ENCODE assay signal across 9 mouse cellular contexts in genomic region chr17:34947606-34948005, GRCm38 (mm10). TPM values are rescaled to one million over a fixed set of nuclear protein-coding genes. Genes with fewer than 3 reads are reported as not detected.
A peak's percentile ranks its signal among the peaks of the same experiment; 100 is the strongest.
DNase-seq lines count a peak whose midpoint lies in the region; ATAC-seq and TF ChIP-seq lines count a peak whose summit lies in the region.
"Had no signal": no experiment of that assay in that cellular context is flagged by ENCODE, and none has a peak within 500 bp of the region (broad histone marks: within the 10 kb centered on the region; RNA-seq: fewer than 3 reads in every experiment).

No protein-coding gene starts in this region.

- no peaks in the 10 kb centered on the region for H3K4me1 ChIP-seq in limb, embryonic 11.5 days (ENCODE audit: control insufficient read depth, insufficient read depth, low read length)
- peaks cover 9% of the 10 kb centered on the region for H3K4me1 ChIP-seq in limb, embryonic 10.5 days
- peaks cover 2 to 5% of the 10 kb centered on the region in 2 experiments; a peak in 3 of 4 replicates for H3K4me1 ChIP-seq in MEL (ENCODE audit: control insufficient read depth in 1 of 2, insufficient read depth in 2 of 2, low read length in 2 of 2)
- H3K4me1 ChIP-seq in cortical plate, adult 2 months (ENCODE audit: control insufficient read depth, insufficient read depth, low read length) = peaks cover 3% of the 10 kb centered on the region

- ATAC-seq in limb, embryonic 11.5 days (ENCODE audit: insufficient number of reproducible peaks, low FRiP score, low TSS enrichment, low read depth) = no peak

- no peak overlapping the region for H3K4me3 ChIP-seq in limb, embryonic 11.5 days (ENCODE audit: low read depth, low read length)
- no peak overlapping the region for H3K4me3 ChIP-seq in limb, embryonic 10.5 days
- no peak overlapping the region for H3K4me3 ChIP-seq in MEL (ENCODE audit: control insufficient read depth in 1 of 2, insufficient read depth in 1 of 2, low read depth in 2 of 2, low read length in 2 of 2)
- H3K4me3 ChIP-seq in cortical plate, adult 2 months (ENCODE audit: insufficient read depth, low read length) = no peak overlapping the region

- no peak overlapping the region for H3K27ac ChIP-seq in limb, embryonic 11.5 days (replicated peaks; ENCODE audit: low read depth, low read length)
- no peak overlapping the region for H3K27ac ChIP-seq in limb, embryonic 10.5 days
- H3K27ac ChIP-seq in MEL (ENCODE audit: control insufficient read depth, low read depth, low read length) = no peak overlapping the region
- H3K27ac ChIP-seq in cortical plate, adult 2 months (ENCODE audit: insufficient read depth, low read length) = no peak overlapping the region

- TF ChIP-seq EP300 in MEL (IDR thresholded peaks at IDR 0.05; ENCODE audit: low read depth in 1 of 2, low read length in 2 of 2) = no peak

- 32% methylated on average over 8 of the region's 8 CpGs for WGBS in limb, embryonic 11.5 days
- WGBS in limb, embryonic 10.5 days = 33% methylated on average over 8 of the region's 8 CpGs

- TF ChIP-seq RAD21 in MEL (IDR thresholded peaks at IDR 0.05; ENCODE audit: low read depth, low read length) = peak; percentile 51

- H3K9me3 ChIP-seq in limb, embryonic 11.5 days (ENCODE audit: control insufficient read depth, low read length) = no peaks in the 10 kb centered on the region
- H3K9me3 ChIP-seq in limb, embryonic 10.5 days (replicated peaks) = no peaks in the 10 kb centered on the region
- no peaks in the 10 kb centered on the region for H3K9me3 ChIP-seq in MEL (replicated peaks; ENCODE audit: insufficient read depth, low read length)

- H3K9ac ChIP-seq in limb, embryonic 11.5 days (ENCODE audit: low read length) = no peak overlapping the region
- H3K9ac ChIP-seq in MEL (ENCODE audit: control insufficient read depth, low read depth, low read length, poor library complexity, severe bottlenecking) = no peak overlapping the region

- peak; percentile 51 for DNase-seq in limb, embryonic 11.5 days (ENCODE audit: low spot score)
- DNase-seq in limb, embryonic 10.5 days (ENCODE audit: low spot score) = no peak
- peak; percentile 64 for DNase-seq in MEL (ENCODE audit: low read depth, low spot score)
- DNase-seq in lung, postnatal 36 days = peak; percentile 56
- DNase-seq in left cerebral cortex, postnatal 10 days (ENCODE audit: extremely low spot score in 1 of 2, low spot score in 2 of 2) = no peak
- DNase-seq in ovary, postnatal 10 days (ENCODE audit: low spot score) = no peak
- DNase-seq: heart, postnatal 14 days had no signal

- no peaks in the 10 kb centered on the region for H3K27me3 ChIP-seq in limb, embryonic 11.5 days (ENCODE audit: control insufficient read depth, insufficient read depth, low read length)
- H3K27me3 ChIP-seq in limb, embryonic 10.5 days (ENCODE audit: low read depth, poor library complexity, severe bottlenecking) = no peaks in the 10 kb centered on the region
- H3K27me3 ChIP-seq in MEL (ENCODE audit: control insufficient read depth in 1 of 2, insufficient read depth in 2 of 2, low read length in 2 of 2) = no peaks in the 10 kb centered on the region

- H3K36me3 ChIP-seq in limb, embryonic 11.5 days (ENCODE audit: control insufficient read depth, insufficient read depth, low read length) = peaks cover 14% of the 10 kb centered on the region; the same call in 1 of the 2 replicates
- H3K36me3 ChIP-seq in limb, embryonic 10.5 days = peaks cover 29% of the 10 kb centered on the region
- H3K36me3 ChIP-seq in MEL (ENCODE audit: control insufficient read depth in 1 of 2, insufficient read depth in 2 of 2, low read length in 2 of 2) = peaks cover 0 to 19% of the 10 kb centered on the region in 2 experiments; a peak in 3 of 4 replicates

- peaks cover 22% of the 10 kb centered on the region for H3K79me2 ChIP-seq in MEL (ENCODE audit: control insufficient read depth, insufficient read depth, low read length, poor library complexity)

- intact Hi-C loops in left cerebral cortex, postnatal 10 days (cut with DNase I) = loop anchor here (5.0 kb wide), 1 partner anchor 90 kb away; no protein-coding TSS in a partner anchor

- no peak overlapping the region for H3K4me2 ChIP-seq in limb, embryonic 11.5 days (ENCODE audit: low read depth, severe bottlenecking)

- peak; percentile 32 to 55 (median 55) for TF ChIP-seq CTCF in MEL (IDR thresholded peaks at IDR 0.05 in 2 of 3, conservative IDR thresholded peaks at IDR 0.05 in 1 of 3; ENCODE audit: control insufficient read depth in 1 of 3, insufficient read depth in 1 of 3, low read depth in 2 of 3, low read length in 3 of 3, poor library complexity in 1 of 3, severe bottlenecking in 1 of 3)
- TF ChIP-seq CTCF in cortical plate, adult 2 months (IDR thresholded peaks at IDR 0.05; ENCODE audit: extremely low read depth, insufficient read depth, low read length) = peak; percentile 30; the same call in 1 of the 2 replicates

- TF ChIP-seq POLR2A in MEL (IDR thresholded peaks at IDR 0.05; ENCODE audit: control insufficient read depth in 1 of 2, insufficient read depth in 1 of 2, low read depth in 1 of 2, low read length in 2 of 2, poor library complexity in 1 of 2) = no peak
- no peak for TF ChIP-seq POLR2A in cortical plate, adult 2 months (IDR thresholded peaks at IDR 0.05; ENCODE audit: extremely low read depth, insufficient read depth, low read length)

TF ChIP-seq in MEL, 35 proteins besides CTCF, POLR2A, EP300 and RAD21:
- TF ChIP-seq MAX (IDR thresholded peaks at IDR 0.05; ENCODE audit: low read length) (no peak), ZNF384 (IDR thresholded peaks at IDR 0.05; ENCODE audit: low read depth, low read length) (0 out of 2 replicates have a peak, but pooled peaks have one; percentile 37), MAFK (IDR thresholded peaks at IDR 0.05; ENCODE audit: borderline replicate concordance, low read depth, low read length) (no peak), USF2 (IDR thresholded peaks at IDR 0.05; ENCODE audit: borderline replicate concordance in 1 of 2, insufficient read depth in 1 of 2, low read depth in 1 of 2, low read length in 2 of 2) (no peak), SMC3 (IDR thresholded peaks at IDR 0.05; ENCODE audit: low read depth, low read length) (peak; percentile 49; the same call in 1 of the 2 replicates)

RNA-seq across cellular contexts. Expression of gene Hspa1b, which starts 11.4 kb away (rescaled TPM):
- polyA plus RNA-seq in limb, embryonic 11.5 days (2014; fragmentation: Nextera tagmentation; extraction: Ambion mirVana) = 0.43 and 0.44 TPM in 2 replicates
- polyA plus RNA-seq in limb, embryonic 10.5 days (2016; fragmentation: Nextera tagmentation; extraction: Ambion mirVana) = 0.08 and 0.14 TPM in 2 replicates
- total RNA-seq in MEL (2012; rRNA removed) = 0.04 TPM in 1 of 2 replicates, not detected in the other
- polyA plus RNA-seq in MEL (2012; ENCODE audit: insufficient read depth in 1 of 2, insufficient read length in 2 of 2, low read depth in 1 of 2, low replicate concordance in 2 of 2, missing spikeins in 1 of 2) = not detected
- 8.4 and 11.6 TPM in 2 replicates for polyA plus RNA-seq in cortical plate, adult 2 months (2012; rRNA removed)
- 1 to 10 TPM; 1.2 to 2.0 TPM for total RNA-seq in left cerebral cortex, postnatal 10 days (2021)

RNA-seq across cellular contexts. Expression of gene Neu1, which starts 16.6 kb away (rescaled TPM):
- polyA plus RNA-seq in limb, embryonic 11.5 days (2014; fragmentation: Nextera tagmentation; extraction: Ambion mirVana) = 10.3 and 12.8 TPM in 2 replicates
- 14.6 and 16.1 TPM in 2 replicates for polyA plus RNA-seq in limb, embryonic 10.5 days (2016; fragmentation: Nextera tagmentation; extraction: Ambion mirVana)
- total RNA-seq in MEL (2012; rRNA removed) = 6.5 and 7.0 TPM in 2 replicates
- polyA plus RNA-seq in MEL (2012; ENCODE audit: insufficient read depth in 1 of 2, insufficient read length in 2 of 2, low read depth in 1 of 2, low replicate concordance in 2 of 2, missing spikeins in 1 of 2) = 1 to 10 TPM in 1 of 2 experiments, not detected in 1; 7.9 TPM
- 49.4 and 50.5 TPM in 2 replicates for polyA plus RNA-seq in cortical plate, adult 2 months (2012; rRNA removed)
- total RNA-seq in left cerebral cortex, postnatal 10 days (2021) = 10 to 100 TPM; 23.8 to 27.3 TPM

RNA-seq across cellular contexts. Expression of gene Gm20481, which starts 22.1 kb away (rescaled TPM):
- polyA plus RNA-seq in limb, embryonic 11.5 days (2014; fragmentation: Nextera tagmentation; extraction: Ambion mirVana) = 0.36 and 0.43 TPM in 2 replicates
- polyA plus RNA-seq in limb, embryonic 10.5 days (2016; fragmentation: Nextera tagmentation; extraction: Ambion mirVana) = not detected in 2 replicates
- total RNA-seq in MEL (2012; rRNA removed) = not detected in 2 replicates
- polyA plus RNA-seq in MEL (2012; ENCODE audit: insufficient read depth in 1 of 2, insufficient read length in 2 of 2, low read depth in 1 of 2, low replicate concordance in 2 of 2, missing spikeins in 1 of 2) = not detected
- not detected in 2 replicates for polyA plus RNA-seq in cortical plate, adult 2 months (2012; rRNA removed)
- total RNA-seq in left cerebral cortex, postnatal 10 days (2021) = not detected
- total RNA-seq: heart, postnatal 14 days had no signal
- polyA plus RNA-seq: lung, embryonic 16.5 days had no signal

RNA-seq across cellular contexts. Expression of gene Hspa1a, which starts 24.4 kb away (rescaled TPM):
- polyA plus RNA-seq in limb, embryonic 11.5 days (2014; fragmentation: Nextera tagmentation; extraction: Ambion mirVana) = 0.75 and 4.0 TPM in 2 replicates
- 1.1 and 1.4 TPM in 2 replicates for polyA plus RNA-seq in limb, embryonic 10.5 days (2016; fragmentation: Nextera tagmentation; extraction: Ambion mirVana)
- total RNA-seq in MEL (2012; rRNA removed) = 0.07 TPM in 1 of 2 replicates, not detected in the other
- not detected for polyA plus RNA-seq in MEL (2012; ENCODE audit: insufficient read depth in 1 of 2, insufficient read length in 2 of 2, low read depth in 1 of 2, low replicate concordance in 2 of 2, missing spikeins in 1 of 2)
- polyA plus RNA-seq in cortical plate, adult 2 months (2012; rRNA removed) = 12.0 and 14.0 TPM in 2 replicates
- total RNA-seq in left cerebral cortex, postnatal 10 days (2021) = 1 to 10 TPM; 3.0 to 5.4 TPM

RNA-seq across cellular contexts. Expression of gene Hspa1l, which starts 24.9 kb away (rescaled TPM):
- polyA plus RNA-seq in limb, embryonic 11.5 days (2014; fragmentation: Nextera tagmentation; extraction: Ambion mirVana) = 1.5 and 1.6 TPM in 2 replicates
- polyA plus RNA-seq in limb, embryonic 10.5 days (2016; fragmentation: Nextera tagmentation; extraction: Ambion mirVana) = 0.58 and 0.85 TPM in 2 replicates
- 0.07 and 0.15 TPM in 2 replicates for total RNA-seq in MEL (2012; rRNA removed)
- polyA plus RNA-seq in MEL (2012; ENCODE audit: insufficient read depth in 1 of 2, insufficient read length in 2 of 2, low read depth in 1 of 2, low replicate concordance in 2 of 2, missing spikeins in 1 of 2) = 1 to 10 TPM in 1 of 2 experiments, not detected in 1; 1.6 TPM
- 0.50 and 0.59 TPM in 2 replicates for polyA plus RNA-seq in cortical plate, adult 2 months (2012; rRNA removed)
- total RNA-seq in left cerebral cortex, postnatal 10 days (2021) = under 1 TPM in 1 of 2 experiments, not detected in 1; 0.20 TPM

Comparison
In these comparisons a context has a peak if more than half of its experiments do, and no peak if none do; other contexts are left out.
1. DNase-seq: peak in limb, embryonic 11.5 days (single experiment), MEL (single experiment) and lung, postnatal 36 days (single experiment); none in limb, embryonic 10.5 days (single experiment), left cerebral cortex, postnatal 10 days (0 of 2) and ovary, postnatal 10 days (single experiment).